8 mouse cellular contexts compared by ENCODE assay signal in genomic region chr2:93418396-93418795, GRCm38 (mm10). TPM values are rescaled to one million over a fixed set of nuclear protein-coding genes. Genes with fewer than 3 reads are reported as not detected.
DNase-seq lines count a peak whose midpoint lies in the region; ATAC-seq and TF ChIP-seq lines count a peak whose summit lies in the region.

No protein-coding gene starts in this region.

- 0 out of 2 replicates have a peak, but pooled peaks have one; percentile 25 for ATAC-seq in erythroid progenitor cell, adult 5-6 weeks (replicated peaks; ENCODE audit: low FRiP score, poor library complexity, severe bottlenecking)
- ATAC-seq in heart, postnatal 0 days (ENCODE audit: insufficient read depth, low read depth): peak; percentile 59
- peak; percentile 32; the same call in 1 of the 2 replicates for ATAC-seq in liver, postnatal 0 days
- ATAC-seq in neutrophil, adult 5-6 weeks (ENCODE audit: extremely low read depth, insufficient number of reproducible peaks, low FRiP score, poor library complexity, severe bottlenecking): peak; percentile 53

- H3K4me3 ChIP-seq in E14TG2a.4 (replicated peaks; ENCODE audit: low read length): no peak overlapping the region
- H3K4me3 ChIP-seq in heart, postnatal 0 days (ENCODE audit: low read depth, low read length): no peak overlapping the region
- no peak overlapping the region for H3K4me3 ChIP-seq in liver, postnatal 0 days (ENCODE audit: low read depth, low read length)

- WGBS in heart, postnatal 0 days: 10% methylated on average over 8 of the region's 8 CpGs
- WGBS in liver, postnatal 0 days (ENCODE audit: insufficient replicate concordance): 22% methylated on average over 8 of the region's 8 CpGs

- DNase-seq in c-Kit-negative CD71-positive TER-119-positive erythroid progenitor cells, embryonic 14.5 days (ENCODE audit: low read depth, low spot score): peak; percentile 58
- DNase-seq in heart, postnatal 0 days (ENCODE audit: low spot score): peak; percentile 71
- peak; percentile 80 for DNase-seq in kidney, postnatal 14 days
- DNase-seq in liver, postnatal 0 days: peak; percentile 82
- DNase-seq in testis, postnatal 14 days (ENCODE audit: low spot score): peak; percentile 47

- peaks cover 14% of the 10 kb centered on the region; the same call in 1 of the 2 replicates for H3K4me1 ChIP-seq in E14TG2a.4 (replicated peaks; ENCODE audit: low read depth, low read length)
- no peaks in the 10 kb centered on the region for H3K4me1 ChIP-seq in heart, postnatal 0 days (ENCODE audit: control insufficient read depth, insufficient read depth)
- H3K4me1 ChIP-seq in liver, postnatal 0 days (ENCODE audit: insufficient read depth): no peaks in the 10 kb centered on the region

- no peaks in the 10 kb centered on the region for H3K9me3 ChIP-seq in E14TG2a.4 (ENCODE audit: low read length)
- no peaks in the 10 kb centered on the region for H3K9me3 ChIP-seq in heart, postnatal 0 days (replicated peaks; ENCODE audit: control insufficient read depth, low read length)
- H3K9me3 ChIP-seq in liver, postnatal 0 days (ENCODE audit: low read length): no peaks in the 10 kb centered on the region

- H3K36me3 ChIP-seq in E14TG2a.4 (ENCODE audit: insufficient read depth, low read length): no peaks in the 10 kb centered on the region
- no peaks in the 10 kb centered on the region for H3K36me3 ChIP-seq in heart, postnatal 0 days (replicated peaks; ENCODE audit: control insufficient read depth, insufficient read depth, low read length)
- H3K36me3 ChIP-seq in liver, postnatal 0 days (replicated peaks; ENCODE audit: insufficient read depth, low read length): peaks cover 26% of the 10 kb centered on the region

- TF ChIP-seq CTCF in E14TG2a.4 (conservative IDR thresholded peaks at IDR 0.05; ENCODE audit: low read length): peak; percentile 79
- peak; percentile 95 for TF ChIP-seq CTCF in heart, postnatal 0 days (IDR thresholded peaks at IDR 0.05; ENCODE audit: low read depth)
- TF ChIP-seq CTCF in liver, postnatal 0 days (IDR thresholded peaks at IDR 0.05; ENCODE audit: low read depth): peak; percentile 90

- H3K9ac ChIP-seq in heart, postnatal 0 days (replicated peaks; ENCODE audit: low read depth, low read length): no peak overlapping the region
- no peak overlapping the region for H3K9ac ChIP-seq in liver, postnatal 0 days (replicated peaks)

- H3K4me2 ChIP-seq in heart, postnatal 0 days (ENCODE audit: low read depth, low read length): no peak overlapping the region
- H3K4me2 ChIP-seq in liver, postnatal 0 days (ENCODE audit: low read depth, low read length): no peak overlapping the region

- H3K27ac ChIP-seq in heart, postnatal 0 days (ENCODE audit: low read depth): no peak overlapping the region
- H3K27ac ChIP-seq in liver, postnatal 0 days (ENCODE audit: low read depth): no peak overlapping the region

- TF ChIP-seq EP300 in heart, postnatal 0 days (IDR thresholded peaks at IDR 0.05; ENCODE audit: low read depth): no peak
- no peak for TF ChIP-seq EP300 in liver, postnatal 0 days (IDR thresholded peaks at IDR 0.05; ENCODE audit: low read depth)

- H3K27me3 ChIP-seq in E14TG2a.4 (ENCODE audit: insufficient read depth, low read length): peaks cover 21% of the 10 kb centered on the region
- no peaks in the 10 kb centered on the region for H3K27me3 ChIP-seq in heart, postnatal 0 days (ENCODE audit: control insufficient read depth, insufficient read depth, low read length)
- no peaks in the 10 kb centered on the region for H3K27me3 ChIP-seq in liver, postnatal 0 days (ENCODE audit: insufficient read depth, low read length)

RNA-seq across cellular contexts. Expression of gene Cd82, which starts 44.5 kb away (rescaled TPM):
- total RNA-seq in erythroid progenitor cell, adult 5-6 weeks (2015; ENCODE audit: low replicate concordance): 310 and 373 TPM in 2 replicates
- total RNA-seq in erythroid progenitor cell, adult 5-6 weeks (2017; ENCODE audit: low replicate concordance): 342 and 415 TPM in 2 replicates
- total RNA-seq in heart, postnatal 0 days (2014; rRNA removed; ENCODE audit: low replicate concordance): 14.8 and 15.0 TPM in 2 replicates
- 15.4 and 17.1 TPM in 2 replicates for polyA plus RNA-seq in heart, postnatal 0 days (2015; fragmentation: Nextera tagmentation; extraction: Ambion mirVana)
- polyA plus RNA-seq in liver, postnatal 0 days (2015; fragmentation: Nextera tagmentation; extraction: Ambion mirVana): 81.0 and 87.7 TPM in 2 replicates
- 147 and 156 TPM in 2 replicates for total RNA-seq in neutrophil, adult 5-6 weeks (2017)
